Mouse (Mus musculus) adrenal gland (tissue): ENCODE data around the gene Mylk4.

Experiments
- intact Hi-C: fragments of 180-260 bp; cut with DNase I; formaldehyde crosslinking; loops from one replicate; pipeline ENCODE4 v1.15.1; 2025

Mylk4 gene

DNA sequence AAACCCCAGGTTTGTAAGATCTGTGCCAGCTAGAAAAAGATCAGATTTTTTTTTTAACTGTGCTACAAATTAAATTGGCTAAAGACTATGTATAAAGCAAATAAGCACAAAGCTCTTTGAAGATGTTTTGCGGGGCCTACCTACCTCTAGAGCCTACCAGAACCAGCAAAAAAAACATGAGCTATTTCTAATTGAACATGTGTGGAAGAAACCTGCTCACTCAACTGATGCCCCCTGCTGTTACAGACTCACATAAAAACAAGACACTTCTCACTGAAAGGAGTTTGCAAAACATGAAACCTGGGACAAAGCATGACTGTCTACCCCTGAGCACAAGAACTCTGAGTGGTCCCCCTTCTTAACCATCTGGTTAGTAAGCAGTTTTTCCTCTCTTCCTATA, 13.3 kb upstream of the Mylk4 start:
- intact Hi-C loops: loop anchor here (2.0 kb wide), 1 partner anchor 30 kb away; no protein-coding TSS in a partner anchor

DNA sequence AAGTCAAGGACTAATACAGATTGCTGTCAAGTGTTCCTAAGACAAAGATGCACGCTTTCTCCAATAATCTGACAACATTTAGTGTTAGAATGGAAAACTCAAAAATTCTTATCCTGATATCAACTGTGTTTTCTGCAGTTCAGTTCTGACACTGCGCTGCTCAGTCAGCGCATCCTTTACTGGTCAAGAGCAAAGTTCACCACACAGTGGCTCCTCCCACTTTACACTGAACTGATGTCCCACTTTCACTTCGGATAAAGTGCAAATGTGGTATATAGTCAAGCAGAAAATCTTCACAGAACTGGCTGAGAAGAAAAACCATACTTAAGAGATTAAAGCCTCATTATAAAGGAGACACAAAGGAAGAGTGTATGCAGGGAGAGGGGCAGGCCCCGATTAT, 11.4 kb upstream of the Mylk4 start:
- intact Hi-C loops: no loop called here

DNA sequence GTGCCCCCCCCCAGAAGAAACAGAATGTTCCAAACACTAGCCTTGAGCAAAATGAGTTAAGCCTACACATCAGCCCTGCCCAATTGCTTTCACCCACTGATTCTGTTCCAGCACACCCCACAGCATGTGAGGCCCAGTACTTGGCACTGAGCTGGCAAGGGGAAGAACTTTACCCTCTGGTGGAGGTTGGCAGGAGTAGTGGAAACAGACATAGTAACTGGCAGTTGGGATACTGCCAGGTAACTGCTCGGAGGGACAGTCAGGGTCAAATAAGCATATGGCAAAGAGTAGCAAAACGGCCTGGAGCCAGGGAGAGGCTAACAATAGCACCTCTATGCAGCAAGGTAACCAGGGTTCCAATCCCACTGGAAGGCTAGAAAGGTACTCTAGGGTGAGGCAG, 10.9 kb upstream of the Mylk4 start:
- intact Hi-C loops: no loop called here

DNA sequence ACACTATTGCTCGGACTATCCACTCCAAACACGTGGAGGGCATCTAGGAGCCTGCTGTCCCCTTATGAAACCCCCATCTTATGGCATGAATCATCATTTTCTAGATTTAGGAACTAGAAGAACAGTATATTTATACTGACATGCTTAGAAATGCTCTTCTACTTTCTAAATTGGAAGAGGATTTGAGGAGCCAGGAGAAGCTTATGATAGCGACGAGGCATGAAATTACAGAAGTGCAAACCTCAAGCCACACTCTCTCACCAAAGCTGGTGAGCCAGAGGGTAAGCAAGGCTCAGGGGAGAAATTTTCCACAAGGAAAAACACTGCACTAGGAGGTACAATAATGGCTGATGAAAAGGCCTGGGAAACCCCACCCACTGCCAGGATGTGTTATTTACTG, 6.0 kb upstream of the Mylk4 start:
- intact Hi-C loops: no loop called here

DNA sequence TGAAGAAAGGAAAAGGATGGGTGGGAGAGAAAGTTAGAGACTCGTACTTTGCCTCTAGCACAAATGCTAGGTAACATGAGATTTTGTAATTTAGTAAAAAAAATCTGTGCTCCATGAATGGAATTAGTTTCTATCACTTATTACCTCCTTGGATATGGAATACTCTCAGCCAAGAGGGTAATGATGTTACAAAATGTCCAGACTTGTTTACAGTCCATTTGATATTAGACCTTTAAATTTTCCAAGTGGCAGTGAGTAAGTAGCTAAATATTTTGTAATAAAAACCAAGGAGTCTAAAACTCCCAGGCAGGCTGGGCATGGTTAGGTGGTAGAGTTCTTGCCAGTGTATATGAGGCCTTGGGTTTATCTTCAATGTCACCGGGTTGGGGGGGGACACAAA, 3.8 kb upstream of the Mylk4 start:
- intact Hi-C loops: no loop called here

DNA sequence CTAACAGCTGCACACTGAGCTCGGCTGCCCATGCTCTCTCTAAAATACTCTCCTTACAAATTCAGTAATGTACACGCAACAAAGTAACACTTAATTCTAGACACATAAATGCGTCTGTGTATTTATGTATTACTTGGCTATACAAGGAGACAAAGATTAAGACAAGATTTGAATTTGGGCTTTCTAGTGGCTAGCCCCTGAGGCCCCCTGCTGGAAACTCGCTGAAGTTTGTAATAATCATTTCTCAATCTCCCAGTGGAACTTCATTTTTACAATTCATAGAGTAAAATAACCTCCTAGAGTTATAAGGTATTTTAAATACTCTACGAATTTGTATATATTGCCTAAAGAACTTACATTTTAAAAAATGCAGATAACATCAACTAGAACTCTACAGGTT, 699 bp downstream of the Mylk4 start:
- intact Hi-C loops: no loop called here

DNA sequence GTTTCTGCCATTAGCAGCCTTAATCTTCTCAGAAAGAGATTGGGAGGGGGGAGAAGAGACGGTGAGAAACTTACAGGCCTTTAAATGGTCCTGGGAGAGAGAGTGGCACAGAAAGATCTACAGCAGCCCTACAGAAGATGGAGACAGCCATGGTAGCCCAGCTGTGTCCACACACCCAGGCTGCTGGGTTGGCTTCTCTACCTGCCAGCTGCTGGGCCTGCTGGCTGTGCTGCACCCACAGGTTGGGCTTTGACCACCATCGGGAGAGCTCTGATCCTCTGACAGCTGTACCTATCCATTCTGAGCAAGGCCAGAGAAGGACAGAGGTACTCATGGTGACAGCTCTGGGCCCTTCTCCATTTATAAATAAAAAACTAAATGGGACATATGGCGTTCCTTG, 4.9 kb downstream of the Mylk4 start:
- intact Hi-C loops: no loop called here

DNA sequence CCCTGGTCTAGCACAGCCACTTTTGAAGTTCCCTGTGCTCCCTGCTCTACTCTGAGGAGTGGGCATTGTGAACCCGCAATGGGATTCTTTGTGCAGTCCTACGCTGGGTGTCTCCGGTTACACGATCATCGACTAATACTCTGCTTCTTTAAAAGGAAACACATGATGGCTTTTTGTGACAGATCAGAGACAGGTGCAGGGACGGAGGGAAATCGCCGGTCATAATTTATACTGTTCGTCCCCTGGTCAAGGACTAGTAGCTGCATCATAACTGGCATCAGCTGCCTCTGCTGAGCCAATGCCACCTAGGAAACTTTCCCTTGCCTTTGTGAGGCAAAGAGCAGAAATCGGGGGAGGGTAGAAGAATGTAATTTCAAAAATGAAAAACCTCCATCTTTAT, 7.4 kb downstream of the Mylk4 start:
- intact Hi-C loops: no loop called here

DNA sequence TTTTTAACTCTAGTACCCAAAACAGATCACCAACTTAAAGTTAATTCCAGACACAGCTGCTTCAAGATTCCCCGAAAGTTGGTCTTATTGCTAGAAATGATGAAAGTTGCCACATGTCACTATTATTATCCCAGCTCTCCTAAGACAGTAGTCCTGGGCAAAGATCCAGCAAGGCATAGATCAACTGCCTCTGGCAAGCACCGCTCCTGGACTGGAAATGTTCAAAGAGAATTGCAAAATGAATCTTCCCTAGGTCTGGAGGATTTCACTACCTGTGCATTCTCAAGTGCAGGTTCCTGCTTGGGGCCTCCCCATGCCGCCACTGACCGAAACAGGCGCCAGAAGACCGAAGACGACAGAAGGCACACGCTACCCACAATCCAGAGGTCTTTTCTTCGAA, 7.9 kb downstream of the Mylk4 start:
- intact Hi-C loops: no loop called here

DNA sequence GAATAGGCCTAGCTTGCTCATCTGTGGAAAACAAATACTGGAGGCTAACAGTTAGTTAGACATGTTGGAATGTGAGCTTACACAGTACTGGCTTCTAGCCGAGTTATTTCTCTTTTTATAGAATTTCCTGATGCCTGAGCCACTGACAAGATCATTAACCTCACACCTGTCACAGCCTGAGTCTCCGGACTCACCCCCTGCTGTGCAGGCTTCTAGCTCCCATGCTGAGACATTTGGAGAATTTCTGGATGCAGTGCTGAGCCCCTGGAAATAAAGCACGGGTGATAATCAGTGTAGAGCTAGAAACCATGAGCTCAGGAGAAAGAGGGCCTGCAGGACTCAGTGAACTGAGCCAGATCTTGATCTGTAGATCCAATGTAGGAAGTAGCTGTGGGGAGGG, 13.8 kb downstream of the Mylk4 start:
- intact Hi-C loops: no loop called here

DNA sequence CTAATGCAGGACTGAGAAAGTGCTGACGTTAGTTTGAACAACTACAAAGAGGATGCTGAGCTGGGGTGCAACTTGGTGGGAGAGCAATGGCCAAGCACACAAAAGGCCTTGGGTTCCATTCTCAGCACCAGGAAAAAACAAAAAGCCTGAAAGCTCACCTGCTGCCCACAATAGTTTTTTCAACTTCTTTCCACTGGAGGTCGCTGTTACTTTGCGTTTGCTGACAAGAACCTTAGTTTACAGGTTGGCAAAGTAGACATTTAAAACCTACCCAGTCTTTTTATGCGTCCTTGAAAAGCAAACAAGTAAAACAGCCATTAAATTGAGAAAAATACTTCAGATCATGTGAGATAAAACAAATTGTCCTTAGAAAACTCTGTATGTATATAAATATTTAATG, 15.7 kb downstream of the Mylk4 start:
- intact Hi-C loops: no loop called here

DNA sequence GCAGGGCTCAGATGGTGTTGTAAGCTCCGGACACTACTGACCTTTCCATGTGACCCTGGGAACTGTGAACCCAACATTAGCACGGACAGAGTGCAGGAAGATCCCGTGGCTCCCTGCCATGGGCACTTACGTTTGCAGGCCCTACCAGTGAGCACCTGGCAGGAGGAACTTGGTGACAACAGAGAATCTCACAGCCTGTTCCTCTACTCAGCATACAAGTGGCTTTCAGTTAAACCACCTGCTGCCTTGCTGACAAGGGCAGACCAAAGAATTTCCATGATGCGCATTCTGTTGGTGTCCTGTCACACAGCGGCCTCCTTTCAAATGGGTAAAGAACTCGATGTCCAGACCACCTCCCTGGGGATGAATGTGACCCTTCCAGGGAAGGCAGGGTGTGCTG, 19.3 kb downstream of the Mylk4 start:
- intact Hi-C loops: no loop called here

DNA sequence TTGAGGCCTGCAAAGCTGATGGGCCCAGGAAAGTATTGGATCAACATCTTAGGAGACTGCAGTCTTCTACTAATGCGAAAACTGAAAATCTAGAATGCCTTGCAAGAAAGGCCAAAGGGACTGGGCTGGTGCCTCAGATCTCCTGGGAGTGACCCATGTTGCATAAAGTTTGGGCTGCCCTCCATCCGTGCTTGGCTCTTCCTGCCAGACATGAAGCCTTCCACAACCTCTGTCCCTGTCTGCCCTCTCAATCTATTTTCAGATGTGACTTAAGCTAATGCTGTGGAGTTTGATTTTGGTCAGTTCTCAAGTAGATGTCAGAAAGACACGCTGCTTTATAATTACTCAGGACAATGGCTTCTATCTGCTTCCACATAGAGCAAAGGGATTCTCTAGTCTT, 20.6 kb downstream of the Mylk4 start:
- intact Hi-C loops: no loop called here

DNA sequence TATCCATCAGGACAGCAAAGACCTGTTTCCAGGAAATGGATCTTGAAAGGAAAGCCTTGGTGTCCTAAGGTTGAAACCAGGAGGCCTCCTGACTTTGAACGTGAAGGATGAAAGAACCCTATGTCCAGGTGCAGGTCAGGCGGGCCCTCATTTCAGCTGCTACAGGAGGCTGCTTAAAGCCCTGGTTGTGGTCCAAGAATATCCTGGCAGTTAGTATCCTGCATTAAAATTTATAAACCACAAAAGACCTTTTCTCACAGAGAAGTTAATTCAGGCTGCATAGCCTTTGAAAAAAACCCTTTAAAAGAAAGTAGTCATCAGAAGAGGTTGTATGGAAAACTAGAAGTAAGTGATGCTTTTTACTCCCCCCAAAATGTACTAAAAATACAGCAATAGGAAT, 23.0 kb downstream of the Mylk4 start:
- intact Hi-C loops: no loop called here

DNA sequence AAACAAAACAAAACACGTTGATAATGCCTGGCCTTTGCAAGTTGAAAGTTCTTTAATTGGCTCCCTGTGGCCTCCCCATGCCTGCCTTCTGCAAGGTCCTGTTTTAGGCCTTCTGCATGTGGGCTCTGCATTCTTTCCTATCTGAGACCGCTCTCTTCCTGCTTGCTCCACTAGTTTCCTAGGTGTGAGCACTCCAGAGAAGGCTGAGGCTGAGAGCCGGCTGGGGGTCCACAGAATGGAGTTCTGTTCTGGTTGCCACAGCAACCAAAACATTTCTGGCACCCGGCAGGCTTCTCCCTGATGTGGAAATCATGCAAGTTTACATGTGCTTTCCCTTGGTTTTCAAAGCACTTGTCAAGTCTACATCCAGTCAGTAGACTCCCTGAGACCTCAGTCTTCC, 24.7 kb downstream of the Mylk4 start:
- intact Hi-C loops: no loop called here

DNA sequence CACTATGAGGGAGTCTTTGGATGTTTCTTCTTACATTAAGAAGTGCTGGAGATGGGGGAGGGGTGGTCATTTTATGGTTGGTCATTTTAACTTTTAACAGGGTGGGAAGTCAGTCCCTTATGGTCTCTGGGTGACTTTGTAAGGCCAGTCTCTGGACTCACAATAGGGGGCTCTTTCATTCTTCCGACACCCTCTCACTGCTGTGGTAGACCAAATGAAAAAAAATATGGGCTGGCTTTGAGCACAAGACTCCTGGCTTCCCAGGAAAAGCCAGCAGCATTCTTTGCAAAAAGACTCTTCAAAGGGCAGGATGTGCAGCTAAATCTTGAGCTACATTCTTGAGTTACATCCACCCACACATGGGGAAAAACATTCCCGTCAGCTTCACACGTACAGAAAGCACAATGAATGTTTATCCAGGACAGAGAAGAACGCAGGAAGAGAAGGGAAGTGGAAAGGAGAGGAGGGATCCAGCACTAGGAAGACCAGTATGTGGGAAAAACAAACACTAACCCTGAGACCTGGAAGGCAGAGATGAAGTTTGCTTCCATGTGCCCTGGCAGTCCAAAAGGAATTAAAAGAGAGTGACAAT, 31.6 kb downstream of the Mylk4 start:
- intact Hi-C loops: no loop called here

DNA sequence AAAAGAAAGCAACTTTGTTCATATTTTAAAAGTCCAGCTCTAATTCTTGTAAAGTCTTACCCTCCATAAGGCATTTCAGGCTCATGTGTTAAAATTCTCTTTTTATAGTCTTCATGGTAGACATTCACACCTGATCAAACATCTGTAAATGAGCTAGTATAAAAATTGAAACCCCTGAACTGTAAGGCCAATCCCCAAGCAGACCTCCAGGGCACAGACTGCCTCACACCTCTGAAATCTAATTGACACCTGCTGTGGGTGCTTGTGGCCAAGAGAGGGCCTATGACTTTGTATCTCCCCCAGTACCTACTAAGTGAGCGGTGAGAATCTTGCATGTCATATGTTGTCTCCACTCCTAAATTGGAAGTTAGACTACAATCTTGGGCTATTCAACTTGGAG, 33.2 kb downstream of the Mylk4 start:
- intact Hi-C loops: no loop called here

DNA sequence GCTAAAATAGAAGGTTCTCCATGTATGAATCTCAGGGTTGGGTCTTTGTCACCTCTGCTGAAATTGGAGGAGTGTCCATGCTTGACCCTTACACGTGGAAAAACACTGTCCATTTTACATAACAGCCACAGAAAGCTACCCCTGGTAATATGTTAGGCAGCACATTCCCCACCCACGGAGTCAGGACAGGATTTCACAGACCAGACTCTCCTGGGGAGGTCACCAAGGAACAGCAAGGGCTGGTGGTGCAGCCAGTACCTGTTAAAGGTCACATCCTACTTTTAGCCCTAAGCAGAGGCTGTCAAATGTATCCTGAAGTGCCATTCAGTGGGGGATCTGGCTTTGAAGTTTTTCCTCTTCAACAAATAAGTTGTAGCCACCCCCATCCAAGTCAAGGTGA, 35.3 kb downstream of the Mylk4 start:
- intact Hi-C loops: no loop called here

DNA sequence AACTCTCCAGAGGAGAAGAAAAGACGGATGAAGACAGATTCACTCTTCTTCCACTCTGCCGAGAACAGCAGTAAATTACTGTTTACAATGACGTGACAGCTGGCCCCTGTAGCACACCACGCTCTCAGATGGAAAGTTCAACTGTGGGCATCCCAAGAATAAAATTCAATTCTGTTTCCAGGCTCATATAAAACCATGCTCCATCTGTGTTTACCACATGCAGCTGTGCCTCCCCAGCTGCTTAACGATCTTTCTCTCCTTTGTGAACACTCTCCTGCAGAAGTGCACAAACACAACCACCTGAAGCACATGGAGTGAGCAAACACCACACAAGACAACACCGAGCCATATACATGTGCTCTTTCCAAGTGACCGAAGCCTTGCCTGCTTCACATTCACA, 42.6 kb downstream of the Mylk4 start:
- intact Hi-C loops: no loop called here

DNA sequence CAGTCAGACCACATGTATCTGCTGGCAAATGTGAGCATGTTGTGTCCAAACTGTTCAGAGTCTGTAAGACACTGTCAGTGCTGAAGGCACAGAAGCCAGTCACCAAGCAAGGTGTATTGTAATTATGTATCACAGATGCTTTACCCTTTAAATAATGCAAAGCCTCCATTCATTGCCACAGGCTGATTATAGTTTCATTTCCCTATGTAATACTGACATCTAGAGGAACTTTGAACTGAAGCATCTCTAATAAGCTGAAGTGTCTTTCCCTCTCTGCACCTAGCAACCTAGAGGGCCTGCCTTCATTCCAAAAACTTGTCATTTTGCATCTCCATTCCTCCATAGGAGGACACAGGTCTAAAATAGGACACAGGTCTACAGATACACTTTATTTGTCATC, 52.5 kb downstream of the Mylk4 start:
- intact Hi-C loops: no loop called here

DNA sequence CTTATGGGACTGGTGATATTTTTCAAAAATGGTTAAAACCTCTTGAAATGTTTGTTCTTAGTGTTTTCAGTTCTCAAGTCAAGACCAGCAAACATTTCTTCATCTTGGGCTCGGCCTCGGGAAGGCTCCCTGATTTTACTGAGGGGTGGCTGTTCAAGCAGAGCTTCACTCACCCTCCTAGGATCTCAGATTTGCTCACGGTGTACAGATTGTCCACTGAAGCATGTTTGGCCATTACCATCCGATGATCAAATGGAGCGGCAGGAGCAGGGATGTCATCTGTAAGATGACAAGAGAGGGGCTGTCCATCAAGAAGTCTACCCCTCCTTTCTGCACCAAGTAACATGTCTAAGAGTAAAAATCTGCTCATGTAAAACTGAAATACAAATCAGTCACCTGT, 59.1 kb downstream of the Mylk4 start:
- intact Hi-C loops: no loop called here

DNA sequence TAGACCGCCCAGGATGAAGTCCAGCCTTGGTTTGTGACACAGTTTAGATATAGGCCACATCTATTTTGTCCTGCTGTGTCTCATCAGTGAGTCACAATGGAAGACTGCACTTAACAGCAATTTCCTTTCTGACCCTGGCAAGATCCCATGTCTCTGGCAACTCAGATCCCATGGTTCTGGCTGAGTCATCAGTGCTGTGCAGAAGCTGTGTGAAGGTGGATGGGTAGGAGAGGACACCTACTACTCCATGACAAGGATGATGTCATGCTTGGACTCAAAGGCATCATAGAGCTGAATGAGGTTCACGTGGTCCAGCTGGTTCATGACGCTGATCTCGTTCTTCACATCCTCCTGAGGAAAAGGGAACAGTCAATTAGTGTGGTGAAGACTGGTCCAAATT, 62.0 kb downstream of the Mylk4 start:
- intact Hi-C loops: no loop called here

DNA sequence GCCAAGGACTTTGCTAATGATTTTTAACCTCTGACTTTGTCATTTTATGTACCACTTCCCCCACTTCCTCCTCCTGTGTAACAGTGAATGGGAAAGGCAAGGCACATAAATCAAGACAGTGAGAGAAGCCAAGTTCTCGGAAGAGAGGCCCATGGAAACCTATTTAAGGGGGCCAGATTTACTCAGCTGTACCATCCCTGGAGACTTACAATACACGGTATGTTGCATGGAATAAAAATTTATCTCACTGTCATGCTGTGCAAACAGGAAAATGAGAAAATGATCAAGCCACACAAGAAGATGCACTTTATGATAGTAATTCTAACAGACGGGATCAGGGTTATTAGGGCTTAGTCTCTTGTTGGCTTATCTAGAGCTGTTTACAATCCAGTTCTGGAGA, 64.5 kb downstream of the Mylk4 start:
- intact Hi-C loops: no loop called here

DNA sequence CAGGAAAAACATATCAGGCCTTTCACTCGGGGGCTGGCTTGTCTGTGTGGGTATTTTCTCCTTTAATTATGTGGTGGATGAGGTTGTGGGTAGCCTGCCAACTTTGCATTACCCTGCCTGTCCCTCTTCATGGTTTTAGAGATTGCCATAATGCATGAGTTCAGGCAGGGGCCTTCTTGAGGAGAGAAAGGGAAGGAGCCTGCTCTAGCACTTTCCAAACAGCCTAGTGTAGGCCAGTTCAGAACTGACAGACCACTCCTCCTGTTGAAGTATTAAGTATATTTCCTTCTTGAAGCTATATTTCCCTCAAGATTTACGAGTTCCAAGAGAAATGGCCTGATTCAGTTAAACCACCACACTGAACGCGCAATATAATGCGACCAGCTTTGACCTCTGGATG, 66.0 kb downstream of the Mylk4 start:
- intact Hi-C loops: no loop called here
